Mouse (Mus musculus): ENCODE results near the gene Dus3l. TPM values are rescaled to one million over a fixed set of nuclear protein-coding genes. Genes with fewer than 3 reads are reported as not detected.

Gene Dus3l
- polyA plus RNA-seq, 1 experiment = 139 TPM

GRCm38 (mm10) chr17:56802065-56802464 lies 37.5 kb downstream of the Dus3l start:
- DNase-seq (ENCODE audit: low read depth) = no peak
- TF ChIP-seq CTCF (IDR thresholded peaks at IDR 0.05; ENCODE audit: borderline replicate concordance, extremely low read depth, insufficient read depth, insufficient read length) = no peak
- TF ChIP-seq POLR2A (IDR thresholded peaks at IDR 0.05; ENCODE audit: borderline replicate concordance, extremely low read depth, insufficient read depth, insufficient read length, poor library complexity, severe bottlenecking) = no peak

GRCm38 (mm10) chr17:56804952-56805351 lies 40.4 kb downstream of the Dus3l start:
- TF ChIP-seq POLR2A (IDR thresholded peaks at IDR 0.05; ENCODE audit: borderline replicate concordance, extremely low read depth, insufficient read depth, insufficient read length, poor library complexity, severe bottlenecking) (no peak), CTCF (IDR thresholded peaks at IDR 0.05; ENCODE audit: borderline replicate concordance, extremely low read depth, insufficient read depth, insufficient read length) (no peak)
- no peak for DNase-seq (ENCODE audit: low read depth)

- no peak for DNase-seq (ENCODE audit: low read depth)
Measured at GRCm38 (mm10) chr17:56805784-56806183, 41.2 kb downstream of the Dus3l start.

GRCm38 (mm10) chr17:56808518-56808917 lies 44.0 kb downstream of the Dus3l start:
- peak; percentile 89 for DNase-seq (ENCODE audit: low read depth)
- TF ChIP-seq POLR2A (IDR thresholded peaks at IDR 0.05; ENCODE audit: borderline replicate concordance, extremely low read depth, insufficient read depth, insufficient read length, poor library complexity, severe bottlenecking) = no peak
- peak; percentile 99 for TF ChIP-seq CTCF (IDR thresholded peaks at IDR 0.05; ENCODE audit: borderline replicate concordance, extremely low read depth, insufficient read depth, insufficient read length)

More at GRCm38 (mm10) chr17:56805784-56806183, 41.2 kb downstream of the Dus3l start:
- peak; percentile 25; the same call in 1 of the 2 replicates for TF ChIP-seq CTCF (IDR thresholded peaks at IDR 0.05; ENCODE audit: borderline replicate concordance, extremely low read depth, insufficient read depth, insufficient read length)
- TF ChIP-seq POLR2A (IDR thresholded peaks at IDR 0.05; ENCODE audit: borderline replicate concordance, extremely low read depth, insufficient read depth, insufficient read length, poor library complexity, severe bottlenecking) = no peak

- DNase-seq (ENCODE audit: low read depth) = peak; percentile 97
- TF ChIP-seq CTCF (IDR thresholded peaks at IDR 0.05; ENCODE audit: borderline replicate concordance, extremely low read depth, insufficient read depth, insufficient read length) (no peak), POLR2A (IDR thresholded peaks at IDR 0.05; ENCODE audit: borderline replicate concordance, extremely low read depth, insufficient read depth, insufficient read length, poor library complexity, severe bottlenecking) (no peak)
Measured at GRCm38 (mm10) chr17:56810245-56810644, 45.7 kb downstream of the Dus3l start.

- peak; percentile 97 for DNase-seq (ENCODE audit: low read depth)
- TF ChIP-seq POLR2A (IDR thresholded peaks at IDR 0.05; ENCODE audit: borderline replicate concordance, extremely low read depth, insufficient read depth, insufficient read length, poor library complexity, severe bottlenecking) = no peak
- no peak for TF ChIP-seq CTCF (IDR thresholded peaks at IDR 0.05; ENCODE audit: borderline replicate concordance, extremely low read depth, insufficient read depth, insufficient read length)
Measured at GRCm38 (mm10) chr17:56814316-56815056, 49.9 kb downstream of the Dus3l start.

GRCm38 (mm10) chr17:56815057-56815345 lies 50.4 kb downstream of the Dus3l start:
- DNase-seq (ENCODE audit: low read depth) = no peak

GRCm38 (mm10) chr17:56818067-56818636 lies 53.6 kb downstream of the Dus3l start:
- DNase-seq (ENCODE audit: low read depth) = peak; percentile 64
- no peak for TF ChIP-seq POLR2A (IDR thresholded peaks at IDR 0.05; ENCODE audit: borderline replicate concordance, extremely low read depth, insufficient read depth, insufficient read length, poor library complexity, severe bottlenecking)
- TF ChIP-seq CTCF (IDR thresholded peaks at IDR 0.05; ENCODE audit: borderline replicate concordance, extremely low read depth, insufficient read depth, insufficient read length) = no peak

More at GRCm38 (mm10) chr17:56815057-56815345, 50.4 kb downstream of the Dus3l start:
- TF ChIP-seq POLR2A (IDR thresholded peaks at IDR 0.05; ENCODE audit: borderline replicate concordance, extremely low read depth, insufficient read depth, insufficient read length, poor library complexity, severe bottlenecking) (no peak), CTCF (IDR thresholded peaks at IDR 0.05; ENCODE audit: borderline replicate concordance, extremely low read depth, insufficient read depth, insufficient read length) (no peak)

- DNase-seq (ENCODE audit: low read depth) = no peak
- no peak for TF ChIP-seq POLR2A (IDR thresholded peaks at IDR 0.05; ENCODE audit: borderline replicate concordance, extremely low read depth, insufficient read depth, insufficient read length, poor library complexity, severe bottlenecking)
Measured at GRCm38 (mm10) chr17:56819032-56819545, 54.5 kb downstream of the Dus3l start.

Other genes starting within 250 kb of the Dus3l start
- gene Gm20219, start 210.4 kb upstream of the Dus3l start, polyA plus RNA-seq (2012; rRNA removed) = 2.9 and 3.1 TPM in 2 replicates
- 53.9 and 127 TPM in 2 replicates for gene Safb2, start 180.2 kb upstream of the Dus3l start, polyA plus RNA-seq (2012; rRNA removed)
- gene Safb, start 179.9 kb upstream of the Dus3l start, polyA plus RNA-seq (2012; rRNA removed) = 117 and 173 TPM in 2 replicates
- 101 and 119 TPM in 2 replicates for gene 2410015M20Rik, start 155.0 kb upstream of the Dus3l start, polyA plus RNA-seq (2012; rRNA removed)
- 1,808 and 2,187 TPM in 2 replicates for gene Rpl36, start 151.3 kb upstream of the Dus3l start, polyA plus RNA-seq (2012; rRNA removed)
- gene Lonp1, start 137.9 kb upstream of the Dus3l start, polyA plus RNA-seq (2012; rRNA removed) = 70.4 and 77.2 TPM in 2 replicates
- gene Catsperd, start 136.6 kb upstream of the Dus3l start, polyA plus RNA-seq (2012; rRNA removed) = 4.0 TPM in 2 replicates
- gene Ranbp3, start 91.5 kb upstream of the Dus3l start, polyA plus RNA-seq (2012; rRNA removed) = 146 and 176 TPM in 2 replicates
- 313 and 400 TPM in 2 replicates for gene Ndufa11, start 47.0 kb upstream of the Dus3l start, polyA plus RNA-seq (2012; rRNA removed)
- gene Vmac, start 46.7 kb upstream of the Dus3l start, polyA plus RNA-seq (2012; rRNA removed) = 18.2 and 18.8 TPM in 2 replicates
- 5.2 and 5.4 TPM in 2 replicates for gene Nrtn, start 7.2 kb upstream of the Dus3l start, polyA plus RNA-seq (2012; rRNA removed)
- gene Prr22, start 5.5 kb downstream of the Dus3l start, polyA plus RNA-seq (2012; rRNA removed) = 3.1 and 3.9 TPM in 2 replicates
- 7.8 and 11.1 TPM in 2 replicates for gene Rfx2, start 66.3 kb downstream of the Dus3l start, polyA plus RNA-seq (2012; rRNA removed)
- gene Acsbg2, start 109.7 kb downstream of the Dus3l start, polyA plus RNA-seq (2012; rRNA removed) = not detected in 2 replicates
- 0.03 and 0.07 TPM in 2 replicates for gene 1700061G19Rik, start 110.7 kb downstream of the Dus3l start, polyA plus RNA-seq (2012; rRNA removed)
- gene Mllt1, start 170.7 kb downstream of the Dus3l start, polyA plus RNA-seq (2012; rRNA removed) = 149 and 153 TPM in 2 replicates
- gene Acer1, start 217.4 kb downstream of the Dus3l start, polyA plus RNA-seq (2012; rRNA removed) = 0.18 TPM in 1 of 2 replicates, not detected in the other
- 151 and 219 TPM in 2 replicates for gene Clpp, start 225.5 kb downstream of the Dus3l start, polyA plus RNA-seq (2012; rRNA removed)
- gene Alkbh7, start 232.6 kb downstream of the Dus3l start, polyA plus RNA-seq (2012; rRNA removed) = 30.2 and 40.4 TPM in 2 replicates
- gene Pspn, start 235.3 kb downstream of the Dus3l start, polyA plus RNA-seq (2012; rRNA removed) = 0.28 and 0.33 TPM in 2 replicates
- gene Gtf2f1, start 246.5 kb downstream of the Dus3l start, polyA plus RNA-seq (2012; rRNA removed) = 57.1 and 64.6 TPM in 2 replicates
- gene Gm17949, start 246.7 kb downstream of the Dus3l start, polyA plus RNA-seq (2012; rRNA removed) = 0.08 TPM in 1 of 2 replicates, not detected in the other

All from brain, embryonic 14.5 days (tissue).